Mouse (Mus musculus): ENCODE measurements around the gene Bicra.

Bicra gene

GRCm38 (mm10) chr7:16047338-16048146 lies at the start of gene Bicra:
Bicra (minus strand) TSS chr7:16047921.
- DNase-seq = peak; percentile 87

DNA sequence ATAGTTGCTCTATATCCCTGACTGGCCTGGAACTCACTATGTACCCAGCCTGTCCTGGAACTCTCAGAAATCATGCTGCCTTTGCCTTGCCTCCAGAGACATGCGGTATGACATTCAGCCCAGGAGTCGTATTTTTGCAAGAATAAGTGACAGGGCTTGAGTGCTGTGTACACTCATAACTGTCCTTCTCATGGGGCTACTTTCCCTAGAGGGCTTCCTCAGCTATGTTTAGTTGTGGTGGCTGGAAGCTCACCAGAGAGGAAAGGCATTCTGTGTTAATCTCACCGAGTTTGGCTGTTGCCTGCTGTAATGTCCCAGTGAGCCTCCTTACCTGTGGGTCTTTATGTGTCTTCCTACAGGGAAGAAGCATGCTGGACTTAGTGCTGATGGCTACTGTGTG lies 46.9 kb upstream of the Bicra start:
- no peak for DNase-seq

DNA sequence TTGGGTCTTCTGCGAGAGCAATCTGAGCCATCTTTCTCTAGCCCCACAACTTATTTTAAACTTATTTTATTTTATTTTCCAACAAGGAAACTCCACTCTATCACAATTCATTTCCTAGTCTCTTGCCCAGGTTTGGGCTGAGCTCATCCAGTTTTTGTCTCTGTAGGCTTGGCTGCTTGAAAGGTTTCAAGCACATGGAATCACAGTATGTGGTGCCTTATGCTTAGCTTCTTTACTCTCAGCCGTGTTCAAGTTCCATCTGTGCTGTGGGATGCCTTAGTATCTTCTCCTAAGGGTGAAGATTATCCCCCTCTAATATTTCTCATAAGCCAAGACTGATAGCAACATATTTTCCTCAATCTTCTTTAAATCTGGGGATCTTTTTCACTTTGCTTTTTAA lies 39.9 kb upstream of the Bicra start:
- DNase-seq = no peak

- DNase-seq = no peak
Observed at GRCm38 (mm10) chr7:16083361-16083760, 35.6 kb upstream of the Bicra start.

DNA sequence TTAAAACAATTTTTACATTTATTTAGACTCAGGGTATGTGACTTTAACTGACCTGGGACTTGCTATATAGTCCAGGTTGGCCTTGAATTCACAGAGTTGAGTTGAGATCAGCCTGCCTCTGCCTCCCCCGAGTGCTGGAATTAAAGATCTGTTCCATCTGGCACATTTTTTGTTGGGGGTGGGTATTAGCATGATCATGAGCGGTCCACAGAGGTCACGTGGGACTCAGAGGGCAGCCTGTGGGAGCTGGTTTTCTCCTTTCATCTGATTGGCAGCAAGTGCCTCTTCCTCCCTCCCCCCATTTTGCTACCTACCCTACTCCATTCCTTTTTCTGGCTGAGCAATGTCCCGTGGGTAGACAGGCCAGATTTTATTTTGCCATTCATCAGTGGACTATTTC lies 32.9 kb upstream of the Bicra start:
- no peak for DNase-seq

DNA sequence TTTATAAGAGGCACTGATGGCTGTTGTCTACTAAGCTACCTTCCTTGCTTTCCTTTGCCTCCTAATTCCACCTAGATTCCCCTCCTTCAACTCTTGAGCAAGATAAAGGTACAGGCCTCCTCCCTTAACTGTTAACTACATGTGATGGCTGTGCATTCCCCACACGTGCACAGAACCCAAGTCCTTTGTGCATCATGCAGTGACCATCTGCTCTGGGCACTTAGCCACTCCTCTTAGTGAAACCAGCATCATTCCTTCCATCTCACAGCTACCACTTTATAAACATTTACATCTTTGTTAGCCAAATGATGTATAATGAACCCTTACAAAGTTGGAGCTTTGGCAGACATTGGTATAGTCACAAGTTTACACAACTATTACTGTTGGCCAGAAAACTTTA lies 32.2 kb upstream of the Bicra start:
- no peak for DNase-seq

DNA sequence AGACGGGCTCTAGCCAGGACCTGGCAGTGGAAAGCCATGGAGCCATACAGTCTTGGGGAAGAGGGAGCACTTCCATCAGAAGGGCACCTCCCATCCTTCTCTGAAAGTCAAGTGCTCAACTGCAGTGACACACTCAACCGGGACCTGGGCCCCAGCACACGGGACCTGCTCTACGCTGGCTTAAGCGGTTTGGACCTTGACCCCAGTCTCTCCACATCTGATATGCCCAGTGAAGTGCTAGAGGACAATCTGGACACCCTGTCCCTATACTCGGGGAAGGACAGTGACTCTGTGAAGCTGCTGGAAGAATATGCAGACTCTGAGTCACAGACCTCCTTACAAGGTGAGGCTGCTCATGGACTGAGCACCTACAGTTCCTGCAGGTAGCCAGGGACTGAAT lies 24.2 kb upstream of the Bicra start:
- DNase-seq = no peak

- no peak for DNase-seq
Observed at GRCm38 (mm10) chr7:16070846-16071245, 23.1 kb upstream of the Bicra start.

DNA sequence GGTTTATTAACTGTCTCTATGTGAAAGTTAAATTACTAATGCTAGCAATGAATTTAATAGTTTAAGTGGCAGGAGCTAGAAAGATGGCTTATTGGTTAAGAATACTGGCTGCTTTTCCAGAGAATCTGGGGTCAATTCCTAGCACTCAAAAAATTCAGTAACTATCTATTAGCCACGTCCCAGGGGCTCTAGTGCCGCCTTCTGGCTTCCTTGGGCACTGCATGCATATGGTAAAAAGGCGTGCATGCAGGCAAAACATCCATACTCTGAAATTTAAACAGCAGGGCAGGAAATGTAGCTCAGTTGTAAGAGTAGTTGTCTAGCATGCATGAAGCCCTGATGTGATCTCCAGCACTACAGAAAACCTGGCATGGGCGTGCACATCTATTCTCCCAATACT lies 15.8 kb upstream of the Bicra start:
- DNase-seq = no peak

- no peak for DNase-seq
Observed at GRCm38 (mm10) chr7:16062099-16062420, 14.3 kb upstream of the Bicra start.

GRCm38 (mm10) chr7:16061219-16062098 lies 13.7 kb upstream of the Bicra start, which contains the start of gene Zfp541:
Zfp541 (plus strand) TSS chr7:16061814.
- no peak for DNase-seq

DNA sequence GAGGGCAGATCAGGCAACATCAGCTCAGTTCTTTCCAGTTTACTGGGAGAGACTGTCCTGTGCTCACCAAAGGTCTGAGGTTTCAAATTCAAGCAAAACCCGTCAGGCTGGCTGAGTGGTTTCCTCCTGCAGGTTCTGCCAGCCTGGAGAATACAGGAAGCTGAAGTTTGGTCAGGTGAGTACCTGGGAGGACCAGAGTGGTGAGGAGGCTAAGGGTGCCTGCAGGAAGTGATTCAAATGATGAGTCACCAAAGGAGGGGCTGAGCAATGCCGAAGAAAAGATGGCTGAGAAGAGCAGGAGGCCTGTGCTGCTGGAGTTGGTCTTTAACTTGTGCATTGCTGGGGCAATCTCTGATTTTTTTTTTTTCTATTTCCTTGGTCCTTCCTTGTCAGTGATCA lies 9.4 kb upstream of the Bicra start:
- no peak for DNase-seq

GRCm38 (mm10) chr7:16056459-16057135 lies 8.9 kb upstream of the Bicra start:
- peak; percentile 59 for DNase-seq

DNA sequence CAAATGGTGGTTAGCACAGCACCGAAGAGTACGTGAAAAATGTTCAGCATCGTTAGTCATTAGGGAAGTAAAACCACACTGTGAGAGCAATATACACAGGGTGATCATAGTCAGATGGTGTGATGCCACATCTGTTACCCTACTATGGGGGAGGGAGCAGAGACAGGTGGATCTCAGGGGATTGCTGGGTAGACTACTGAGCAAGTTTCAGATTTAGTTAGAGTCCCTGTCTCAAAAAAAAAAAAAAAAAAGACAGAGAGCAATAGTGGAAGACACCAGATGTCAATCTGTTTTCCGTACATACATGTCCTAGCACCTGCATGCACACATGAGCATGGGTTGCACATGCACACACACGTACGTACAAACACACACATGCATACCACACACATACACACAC lies 7.9 kb upstream of the Bicra start:
- DNase-seq = no peak

GRCm38 (mm10) chr7:16054966-16055365 lies 7.2 kb upstream of the Bicra start:
- no peak for DNase-seq

- DNase-seq = no peak
Observed at GRCm38 (mm10) chr7:16053105-16053504, 5.4 kb upstream of the Bicra start.

- DNase-seq = peak; percentile 97
Observed at GRCm38 (mm10) chr7:16052684-16053083, 5.0 kb upstream of the Bicra start.

GRCm38 (mm10) chr7:16051883-16052595 lies 4.3 kb upstream of the Bicra start:
- DNase-seq = peak; percentile 72

DNA sequence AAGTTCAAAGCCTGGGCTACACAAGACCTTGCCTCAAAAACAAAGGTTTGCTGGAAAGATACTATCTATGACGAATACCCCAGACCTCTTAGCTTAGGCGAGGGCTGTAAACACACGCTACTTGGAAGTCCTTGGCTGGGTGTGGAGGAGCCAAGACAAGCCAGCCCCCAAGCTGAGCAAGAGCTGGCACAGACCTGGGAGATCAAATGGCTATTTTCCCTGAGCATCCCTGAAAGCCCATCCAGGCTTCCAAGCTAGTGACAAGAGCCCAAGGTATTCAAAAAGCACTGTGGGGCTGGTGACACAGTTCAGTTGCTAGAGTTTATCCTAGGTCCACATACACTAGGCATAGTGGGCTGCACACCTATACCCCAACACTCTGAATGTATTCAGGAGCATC lies 2.9 kb upstream of the Bicra start:
- no peak for DNase-seq

DNA sequence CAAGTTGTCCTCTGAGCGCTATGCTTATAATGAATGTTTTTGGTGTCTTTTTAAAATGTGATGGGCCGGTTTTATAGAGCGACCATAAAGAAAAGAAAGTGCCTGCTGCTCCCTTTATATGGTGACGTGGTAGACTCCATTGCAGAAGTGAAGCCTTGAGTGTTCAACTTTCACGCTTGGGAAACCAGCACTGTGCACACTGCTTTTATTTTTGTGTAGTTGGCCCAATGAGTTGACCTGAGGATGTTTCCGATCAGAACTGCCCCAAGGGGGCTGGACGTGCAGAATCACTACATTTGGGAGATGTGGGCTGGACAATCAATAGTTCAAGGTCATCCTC lies 1.8 kb upstream of the Bicra start:
- no peak for DNase-seq

- DNase-seq = no peak
Observed at GRCm38 (mm10) chr7:16048675-16049575, 1.2 kb upstream of the Bicra start.

GRCm38 (mm10) chr7:16048164-16048564 lies 443 bp upstream of the Bicra start:
- DNase-seq = peak; percentile 98

Data from layer of hippocampus, adult 9-11 months (tissue).